In genomic region chr13:105203851-105204250, GRCm38 (mm10) we compare ENCODE assay signal across 23 mouse cellular contexts.
"Had no signal": no experiment of that assay in that cellular context is flagged by ENCODE, and none has a peak within 500 bp of the region (broad histone marks: within the 10 kb centered on the region; RNA-seq: fewer than 3 reads in every experiment).

No protein-coding gene starts in this region.

- ATAC-seq: forebrain, embryonic 16.5 days; hindbrain, postnatal 0 days; intestine, embryonic 16.5 days; liver, embryonic 12.5 days had no signal

- DNase-seq: gastrocnemius, adult 2 months; gastrocnemius, postnatal 10 days; gastrocnemius, postnatal 25 days; kidney, adult 18-20 months; kidney, adult 8-10 months; kidney, postnatal 36 days; layer of hippocampus, adult 9-11 months; layer of hippocampus, postnatal 36 days; left cerebral cortex, postnatal 4 days; lung, adult 18-20 months had no signal

- H3K4me1 ChIP-seq: heart, embryonic 13.5 days; heart, embryonic 15.5 days; hindbrain, embryonic 13.5 days; hindbrain, embryonic 15.5 days; limb, embryonic 13.5 days; limb, embryonic 15.5 days; liver, embryonic 12.5 days had no signal

- H3K4me3 ChIP-seq: gastrocnemius, adult 2 months; heart, embryonic 13.5 days; heart, embryonic 15.5 days; hindbrain, embryonic 13.5 days; hindbrain, embryonic 15.5 days; limb, embryonic 13.5 days; limb, embryonic 15.5 days; liver, embryonic 12.5 days had no signal

- H3K4me2 ChIP-seq: heart, embryonic 11.5 days; heart, embryonic 13.5 days; heart, embryonic 15.5 days; hindbrain, embryonic 13.5 days; hindbrain, embryonic 15.5 days; limb, embryonic 13.5 days; limb, embryonic 15.5 days; liver, embryonic 12.5 days had no signal

- H3K36me3 ChIP-seq: heart, embryonic 13.5 days; heart, embryonic 15.5 days; hindbrain, embryonic 13.5 days; hindbrain, embryonic 15.5 days; limb, embryonic 13.5 days; limb, embryonic 15.5 days; liver, embryonic 12.5 days had no signal

- H3K27ac ChIP-seq: gastrocnemius, adult 2 months; heart, embryonic 13.5 days; heart, embryonic 15.5 days; hindbrain, embryonic 13.5 days; hindbrain, embryonic 15.5 days; hindbrain, postnatal 0 days; kidney, postnatal 0 days; limb, embryonic 13.5 days; limb, embryonic 15.5 days; liver, embryonic 12.5 days; liver, embryonic 14.5 days had no signal

- H3K9ac ChIP-seq: heart, embryonic 13.5 days; heart, embryonic 15.5 days; hindbrain, embryonic 13.5 days; hindbrain, embryonic 15.5 days; limb, embryonic 13.5 days; limb, embryonic 15.5 days; liver, embryonic 12.5 days; liver, embryonic 14.5 days had no signal

- H3K27me3 ChIP-seq: heart, embryonic 13.5 days; heart, embryonic 15.5 days; hindbrain, embryonic 13.5 days; hindbrain, embryonic 15.5 days; limb, embryonic 13.5 days; limb, embryonic 15.5 days; liver, embryonic 12.5 days had no signal

- H3K9me3 ChIP-seq: heart, embryonic 13.5 days; heart, embryonic 15.5 days; hindbrain, embryonic 13.5 days; hindbrain, embryonic 15.5 days; limb, embryonic 13.5 days; limb, embryonic 15.5 days; liver, embryonic 12.5 days had no signal
